Mouse (Mus musculus): ENCODE data around the gene Tnpo1. TPM values are rescaled to one million over a fixed set of nuclear protein-coding genes. Genes with fewer than 3 reads are reported as not detected.
"Not testable (repeated sequence)": the region's sequence is repeated elsewhere in the genome, so short reads cannot be mapped to it uniquely, and the experiment has no call there.

Tnpo1 gene
- polyA plus RNA-seq, 1 experiment from 2014 or later: 24.5 TPM

GRCm38 (mm10) chr13:98834723-98835122 lies 91.5 kb downstream of the Tnpo1 start:
- no peaks in the 10 kb centered on the region for H3K9me3 ChIP-seq (ENCODE audit: control insufficient read depth)
- WGBS: 87% methylated on average over 3 of the region's 3 CpGs
- no peak for ATAC-seq
- H3K27ac ChIP-seq (ENCODE audit: low read depth, low read length): no peak overlapping the region
- H3K4me3 ChIP-seq (ENCODE audit: low read depth, low read length): no peak overlapping the region
- no peak overlapping the region for H3K4me2 ChIP-seq (replicated peaks; ENCODE audit: low read depth)
- TF ChIP-seq CTCF (IDR thresholded peaks at IDR 0.05; ENCODE audit: low read depth): no peak
- no peaks in the 10 kb centered on the region for H3K27me3 ChIP-seq (replicated peaks; ENCODE audit: control insufficient read depth, insufficient read depth, low read length)
- no peak overlapping the region for H3K9ac ChIP-seq (ENCODE audit: low read depth, low read length)
- H3K36me3 ChIP-seq (ENCODE audit: control insufficient read depth, insufficient read depth): peaks cover 13% of the 10 kb centered on the region
- H3K4me1 ChIP-seq (replicated peaks; ENCODE audit: control insufficient read depth, insufficient read depth, low read length): no peaks in the 10 kb centered on the region

- no peak overlapping the region for H3K27ac ChIP-seq (ENCODE audit: low read depth, low read length)
- WGBS: 37% methylated on average over 1 of the region's 1 CpGs
- H3K4me2 ChIP-seq (replicated peaks; ENCODE audit: low read depth): no peak overlapping the region
- no peak overlapping the region for H3K9ac ChIP-seq (ENCODE audit: low read depth, low read length)
- peak; percentile 35; the same call in 1 of the 2 replicates for ATAC-seq
- peaks cover 10% of the 10 kb centered on the region for H3K36me3 ChIP-seq (ENCODE audit: control insufficient read depth, insufficient read depth)
- no peak overlapping the region for H3K4me3 ChIP-seq (ENCODE audit: low read depth, low read length)
- no peaks in the 10 kb centered on the region for H3K4me1 ChIP-seq (replicated peaks; ENCODE audit: control insufficient read depth, insufficient read depth, low read length)
- no peaks in the 10 kb centered on the region for H3K9me3 ChIP-seq (ENCODE audit: control insufficient read depth)
- no peaks in the 10 kb centered on the region for H3K27me3 ChIP-seq (replicated peaks; ENCODE audit: control insufficient read depth, insufficient read depth, low read length)
- TF ChIP-seq CTCF (IDR thresholded peaks at IDR 0.05; ENCODE audit: low read depth): peak; percentile 44
These were observed 92.0 kb downstream of the Tnpo1 start for GRCm38 (mm10) chr13:98834199-98834598.

GRCm38 (mm10) chr13:98832451-98833450 lies 93.4 kb downstream of the Tnpo1 start:
- Histone ChIP-seq H3K4me1 (replicated peaks; ENCODE audit: control insufficient read depth, insufficient read depth, low read length) (no peaks in the 10 kb centered on the region), H3K9ac (ENCODE audit: low read depth, low read length) (no peak overlapping the region), H3K36me3 (ENCODE audit: control insufficient read depth, insufficient read depth) (peaks cover 10% of the 10 kb centered on the region), H3K27ac (ENCODE audit: low read depth, low read length) (no peak overlapping the region; the same call in 1 of the 2 replicates), H3K4me2 (replicated peaks; ENCODE audit: low read depth) (no peak overlapping the region), H3K27me3 (replicated peaks; ENCODE audit: control insufficient read depth, insufficient read depth, low read length) (no peaks in the 10 kb centered on the region), H3K9me3 (ENCODE audit: control insufficient read depth) (no peaks in the 10 kb centered on the region), H3K4me3 (ENCODE audit: low read depth, low read length) (no peak overlapping the region)
- WGBS: 75% methylated on average over 10 of the region's 10 CpGs
- no peak for TF ChIP-seq CTCF (IDR thresholded peaks at IDR 0.05; ENCODE audit: low read depth)
- ATAC-seq: no peak

GRCm38 (mm10) chr13:98829026-98829425 lies 97.2 kb downstream of the Tnpo1 start:
- 99% methylated on average over 6 of the region's 6 CpGs for WGBS
- ATAC-seq; H3K9me3 ChIP-seq (ENCODE audit: control insufficient read depth); H3K36me3 ChIP-seq (ENCODE audit: control insufficient read depth, insufficient read depth); H3K4me2 ChIP-seq (replicated peaks; ENCODE audit: low read depth); H3K27me3 ChIP-seq (replicated peaks; ENCODE audit: control insufficient read depth, insufficient read depth, low read length); H3K4me3 ChIP-seq (ENCODE audit: low read depth, low read length); H3K27ac ChIP-seq (ENCODE audit: low read depth, low read length); H3K4me1 ChIP-seq (replicated peaks; ENCODE audit: control insufficient read depth, insufficient read depth, low read length); H3K9ac ChIP-seq (ENCODE audit: low read depth, low read length): not testable (repeated sequence)

- 71% methylated on average over 4 of the region's 4 CpGs for WGBS
- no peaks in the 10 kb centered on the region for H3K27me3 ChIP-seq (replicated peaks; ENCODE audit: control insufficient read depth, insufficient read depth, low read length)
These were observed 100.6 kb downstream of the Tnpo1 start for GRCm38 (mm10) chr13:98825574-98825973.

GRCm38 (mm10) chr13:98819094-98819493 lies 107.1 kb downstream of the Tnpo1 start:
- no peak for TF ChIP-seq CTCF (IDR thresholded peaks at IDR 0.05; ENCODE audit: low read depth)
- H3K36me3 ChIP-seq (ENCODE audit: control insufficient read depth, insufficient read depth): no peaks in the 10 kb centered on the region
- H3K4me3 ChIP-seq (ENCODE audit: low read depth, low read length): no peak overlapping the region
- ATAC-seq: peak; percentile 22
- 20% methylated on average over 2 of the region's 2 CpGs for WGBS
- H3K4me1 ChIP-seq (replicated peaks; ENCODE audit: control insufficient read depth, insufficient read depth, low read length): 0 out of 2 replicates have a peak, but pooled peaks cover 15% of the 10 kb centered on the region
- no peaks in the 10 kb centered on the region for H3K9me3 ChIP-seq (ENCODE audit: control insufficient read depth)
- no peaks in the 10 kb centered on the region for H3K27me3 ChIP-seq (replicated peaks; ENCODE audit: control insufficient read depth, insufficient read depth, low read length)
- H3K4me2 ChIP-seq (replicated peaks; ENCODE audit: low read depth): peak overlapping the region; percentile 14; the same call in 1 of the 2 replicates
- peak overlapping the region; percentile 84 for H3K27ac ChIP-seq (ENCODE audit: low read depth, low read length)
- H3K9ac ChIP-seq (ENCODE audit: low read depth, low read length): no peak overlapping the region

More at GRCm38 (mm10) chr13:98825574-98825973, 100.6 kb downstream of the Tnpo1 start:
- H3K27ac ChIP-seq (ENCODE audit: low read depth, low read length): no peak overlapping the region
- H3K36me3 ChIP-seq (ENCODE audit: control insufficient read depth, insufficient read depth): no peaks in the 10 kb centered on the region
- no peak overlapping the region for H3K9ac ChIP-seq (ENCODE audit: low read depth, low read length)
- H3K9me3 ChIP-seq (ENCODE audit: control insufficient read depth): no peaks in the 10 kb centered on the region
- 0 out of 2 replicates have a peak, but pooled peaks cover 2% of the 10 kb centered on the region for H3K4me1 ChIP-seq (replicated peaks; ENCODE audit: control insufficient read depth, insufficient read depth, low read length)
- no peak overlapping the region for H3K4me3 ChIP-seq (ENCODE audit: low read depth, low read length)
- no peak for TF ChIP-seq CTCF (IDR thresholded peaks at IDR 0.05; ENCODE audit: low read depth)
- no peak for ATAC-seq
- no peak overlapping the region for H3K4me2 ChIP-seq (replicated peaks; ENCODE audit: low read depth)
